Mouse (Mus musculus) liver, postnatal 0 days (tissue): ENCODE data around the gene Wnk2. TPM values are rescaled to one million over a fixed set of nuclear protein-coding genes. Genes with fewer than 3 reads are reported as not detected.
A peak's percentile ranks its signal among the peaks of the same experiment; 100 is the strongest.
"Not testable (repeated sequence)": the region's sequence is repeated elsewhere in the genome, so short reads cannot be mapped to it uniquely, and the experiment has no call there.

Source experiments
- ATAC-seq: fragments of 200-750 bp; cut with Nextera tagmentation; 2 replicates; pipeline ENCODE4 v1.8.0; 2017; ENCODE audit warnings: mild to moderate bottlenecking, moderate library complexity
- DNase-seq: peaks from one replicate; pipeline ENCODE4 v3.0.0-alpha.2; 2016
- H3K27ac ChIP-seq: fragments of 300-500 bp; sonication (generic); 2 replicates; pipeline ENCODE4 v1.5.1; 2014; ENCODE audit warnings: antibody characterized with exemption, moderate library complexity, mild to moderate bottlenecking, low read depth
- H3K27me3 ChIP-seq: fragments of 300-500 bp; sonication (generic); 2 replicates; pipeline ENCODE4 v1.6.1; 2014; ENCODE audit warnings: low read length, control low read depth, mixed read lengths; ENCODE audit not compliant: insufficient read depth
- H3K36me3 ChIP-seq: fragments of 300-500 bp; sonication (generic); replicated peaks from 2 replicates; pipeline ENCODE4 v1.6.1; 2014; ENCODE audit warnings: mild to moderate bottlenecking, control low read depth, low read length, moderate library complexity, mixed read lengths; ENCODE audit not compliant: insufficient read depth
- H3K4me1 ChIP-seq: fragments of 300-500 bp; sonication (generic); 2 replicates; pipeline ENCODE4 v1.6.1; 2014; ENCODE audit warnings: antibody characterized with exemption, mild to moderate bottlenecking, control low read depth; ENCODE audit not compliant: insufficient read depth
- H3K4me2 ChIP-seq: fragments of 300-500 bp; sonication (generic); 2 replicates; pipeline ENCODE4 v1.6.1; 2014; ENCODE audit warnings: low read depth, mild to moderate bottlenecking, low read length, moderate library complexity, mixed read lengths
- H3K4me3 ChIP-seq: fragments of 300-500 bp; sonication (generic); 2 replicates; pipeline ENCODE4 v1.5.1; 2014; ENCODE audit warnings: low read depth, low read length
- H3K9ac ChIP-seq: fragments of 300-500 bp; sonication (generic); replicated peaks from 2 replicates; pipeline ENCODE4 v1.6.1; 2014; ENCODE audit warnings: mild to moderate bottlenecking, moderate library complexity
- H3K9me3 ChIP-seq: fragments of 300-500 bp; sonication (generic); 2 replicates; pipeline ENCODE4 v1.6.1; 2016; ENCODE audit warnings: mild to moderate bottlenecking, control low read depth, low read length, mixed read lengths
- CTCF ChIP-seq: sonication (generic); IDR thresholded peaks from 2 replicates; pipeline ENCODE4 v1.5.1; 2016; ENCODE audit warnings: antibody characterized with exemption, low read depth
- EP300 ChIP-seq: IDR thresholded peaks from 2 replicates; pipeline ENCODE4 v1.6.1; 2016; ENCODE audit warnings: antibody characterized with exemption, low read depth, mild to moderate bottlenecking
- WGBS: fragments of 180-500 bp; shearing (Covaris S2); extraction: QIAGEN DNeasy Blood & Tissue Kit; methylation state at CpG from one replicate; pipeline ENCODE4 v1.1.7; 2014; ENCODE audit not compliant: insufficient replicate concordance; 5-methylcytosine and 5-hydroxymethylcytosine counted together
- polyA plus RNA-seq: library from polyadenylated mRNA; unstranded; fragments of >200 nt; fragmentation: Nextera tagmentation; extraction: Ambion mirVana; gene quantifications from 2 replicates; pipeline ENCODE4 v1.2.1, GENCODE M21; 2015

The Wnk2 gene
- polyA plus RNA-seq, 1 experiment from 2014 or later: 0.13 TPM

- no peaks in the 10 kb centered on the region for H3K36me3 ChIP-seq
- no peaks in the 10 kb centered on the region for H3K9me3 ChIP-seq
- no peak for DNase-seq
- H3K9ac ChIP-seq: no peak overlapping the region
- no peaks in the 10 kb centered on the region for H3K27me3 ChIP-seq
- H3K4me2 ChIP-seq: no peak overlapping the region
- no peak overlapping the region for H3K4me3 ChIP-seq
- H3K4me1 ChIP-seq: no peaks in the 10 kb centered on the region
- H3K27ac ChIP-seq: no peak overlapping the region
- ATAC-seq: no peak
- TF ChIP-seq CTCF (no peak), EP300 (no peak)
- 81% methylated on average over 4 of the region's 4 CpGs for WGBS
These were observed 78.4 kb downstream of the Wnk2 start for GRCm38 (mm10) chr13:49069393-49069792.

- no peak overlapping the region for H3K4me2 ChIP-seq
- no peaks in the 10 kb centered on the region for H3K36me3 ChIP-seq
- no peak overlapping the region for H3K27ac ChIP-seq
- 69% methylated on average over 5 of the region's 5 CpGs for WGBS
- H3K4me1 ChIP-seq: no peaks in the 10 kb centered on the region
- ATAC-seq: no peak
- no peaks in the 10 kb centered on the region for H3K9me3 ChIP-seq
- no peak overlapping the region for H3K9ac ChIP-seq
- no peak for DNase-seq
- no peaks in the 10 kb centered on the region for H3K27me3 ChIP-seq
- TF ChIP-seq EP300 (no peak), CTCF (no peak)
- no peak overlapping the region for H3K4me3 ChIP-seq
These were observed 83.6 kb downstream of the Wnk2 start for GRCm38 (mm10) chr13:49064257-49064656.

- TF ChIP-seq EP300 (no peak), CTCF (no peak)
- Histone ChIP-seq H3K27me3 (no peaks in the 10 kb centered on the region), H3K36me3 (no peaks in the 10 kb centered on the region), H3K4me1 (no peaks in the 10 kb centered on the region), H3K9me3 (no peaks in the 10 kb centered on the region), H3K4me3 (no peak overlapping the region), H3K4me2 (no peak overlapping the region), H3K9ac (no peak overlapping the region), H3K27ac (no peak overlapping the region)
- no peak for ATAC-seq
- no peak for DNase-seq
- 81% methylated on average over 7 of the region's 7 CpGs for WGBS
These were observed 87.4 kb downstream of the Wnk2 start for GRCm38 (mm10) chr13:49060456-49060855.

- no peaks in the 10 kb centered on the region for H3K9me3 ChIP-seq
- H3K27me3 ChIP-seq: no peaks in the 10 kb centered on the region
- DNase-seq (peak; percentile 58), ATAC-seq (peak; percentile 49; the same call in 1 of the 2 replicates)
- peak; percentile 89 for TF ChIP-seq CTCF
- TF ChIP-seq EP300: no peak
- H3K9ac ChIP-seq: no peak overlapping the region
- no peaks in the 10 kb centered on the region for H3K36me3 ChIP-seq
- no peak overlapping the region for H3K4me3 ChIP-seq
- H3K4me2 ChIP-seq: no peak overlapping the region
- 75% methylated on average over 4 of the region's 4 CpGs for WGBS
- no peaks in the 10 kb centered on the region for H3K4me1 ChIP-seq
- no peak overlapping the region for H3K27ac ChIP-seq
These were observed 89.3 kb downstream of the Wnk2 start for GRCm38 (mm10) chr13:49058528-49058927.

GRCm38 (mm10) chr13:49056304-49056703, 91.5 kb downstream of the Wnk2 start:
- no peaks in the 10 kb centered on the region for H3K36me3 ChIP-seq
- no peak for TF ChIP-seq CTCF
- no peak for TF ChIP-seq EP300
- no peak overlapping the region for H3K27ac ChIP-seq
- ATAC-seq (no peak), DNase-seq (no peak)
- 93% methylated on average over 4 of the region's 4 CpGs for WGBS
- no peak overlapping the region for H3K9ac ChIP-seq
- H3K27me3 ChIP-seq: no peaks in the 10 kb centered on the region
- no peak overlapping the region for H3K4me3 ChIP-seq
- H3K4me2 ChIP-seq: no peak overlapping the region
- no peaks in the 10 kb centered on the region for H3K9me3 ChIP-seq
- no peaks in the 10 kb centered on the region for H3K4me1 ChIP-seq

- not testable (repeated sequence) for DNase-seq, H3K27ac ChIP-seq, H3K9me3 ChIP-seq, H3K4me2 ChIP-seq, H3K36me3 ChIP-seq, H3K9ac ChIP-seq, ATAC-seq, H3K27me3 ChIP-seq, H3K4me1 ChIP-seq, H3K4me3 ChIP-seq
These were observed 93.1 kb downstream of the Wnk2 start for GRCm38 (mm10) chr13:49054753-49055152.

GRCm38 (mm10) chr13:49053333-49053732, 94.5 kb downstream of the Wnk2 start:
- Histone ChIP-seq H3K27me3 (no peaks in the 10 kb centered on the region), H3K27ac (no peak overlapping the region), H3K4me2 (no peak overlapping the region), H3K36me3 (no peaks in the 10 kb centered on the region), H3K9me3 (no peaks in the 10 kb centered on the region), H3K4me3 (no peak overlapping the region), H3K9ac (no peak overlapping the region), H3K4me1 (no peaks in the 10 kb centered on the region)
- no peak for DNase-seq
- WGBS: 62% methylated on average over 2 of the region's 2 CpGs
- ATAC-seq: no peak
- no peak for TF ChIP-seq CTCF
- TF ChIP-seq EP300: no peak
